Mouse (Mus musculus) liver, postnatal 0 days (tissue): Measurements from ENCODE around the gene Eci2. TPM values are rescaled to one million over a fixed set of nuclear protein-coding genes. Genes with fewer than 3 reads are reported as not detected.
"Not testable (repeated sequence)": the region's sequence is repeated elsewhere in the genome, so short reads cannot be mapped to it uniquely, and the experiment has no call there.

Experiments
- ATAC-seq: fragments of 200-750 bp; cut with Nextera tagmentation; 2 replicates; pipeline ENCODE4 v1.8.0; 2017; ENCODE audit warnings: mild to moderate bottlenecking, moderate library complexity
- DNase-seq: peaks from one replicate; pipeline ENCODE4 v3.0.0-alpha.2; 2016
- H3K27ac ChIP-seq: fragments of 300-500 bp; sonication (generic); 2 replicates; pipeline ENCODE4 v1.5.1; 2014; ENCODE audit warnings: antibody characterized with exemption, moderate library complexity, mild to moderate bottlenecking, low read depth
- H3K27me3 ChIP-seq: fragments of 300-500 bp; sonication (generic); 2 replicates; pipeline ENCODE4 v1.6.1; 2014; ENCODE audit warnings: low read length, control low read depth, mixed read lengths; ENCODE audit not compliant: insufficient read depth
- H3K36me3 ChIP-seq: fragments of 300-500 bp; sonication (generic); replicated peaks from 2 replicates; pipeline ENCODE4 v1.6.1; 2014; ENCODE audit warnings: mild to moderate bottlenecking, control low read depth, low read length, moderate library complexity, mixed read lengths; ENCODE audit not compliant: insufficient read depth
- H3K4me1 ChIP-seq: fragments of 300-500 bp; sonication (generic); 2 replicates; pipeline ENCODE4 v1.6.1; 2014; ENCODE audit warnings: antibody characterized with exemption, mild to moderate bottlenecking, control low read depth; ENCODE audit not compliant: insufficient read depth
- H3K4me2 ChIP-seq: fragments of 300-500 bp; sonication (generic); 2 replicates; pipeline ENCODE4 v1.6.1; 2014; ENCODE audit warnings: low read depth, mild to moderate bottlenecking, low read length, moderate library complexity, mixed read lengths
- H3K4me3 ChIP-seq: fragments of 300-500 bp; sonication (generic); 2 replicates; pipeline ENCODE4 v1.5.1; 2014; ENCODE audit warnings: low read depth, low read length
- H3K9ac ChIP-seq: fragments of 300-500 bp; sonication (generic); replicated peaks from 2 replicates; pipeline ENCODE4 v1.6.1; 2014; ENCODE audit warnings: mild to moderate bottlenecking, moderate library complexity
- H3K9me3 ChIP-seq: fragments of 300-500 bp; sonication (generic); 2 replicates; pipeline ENCODE4 v1.6.1; 2016; ENCODE audit warnings: mild to moderate bottlenecking, control low read depth, low read length, mixed read lengths
- CTCF ChIP-seq: sonication (generic); IDR thresholded peaks from 2 replicates; pipeline ENCODE4 v1.5.1; 2016; ENCODE audit warnings: antibody characterized with exemption, low read depth
- EP300 ChIP-seq: IDR thresholded peaks from 2 replicates; pipeline ENCODE4 v1.6.1; 2016; ENCODE audit warnings: antibody characterized with exemption, low read depth, mild to moderate bottlenecking
- WGBS: fragments of 180-500 bp; shearing (Covaris S2); extraction: QIAGEN DNeasy Blood & Tissue Kit; methylation state at CpG from one replicate; pipeline ENCODE4 v1.1.7; 2014; ENCODE audit not compliant: insufficient replicate concordance; 5-methylcytosine and 5-hydroxymethylcytosine counted together
- polyA plus RNA-seq: library from polyadenylated mRNA; unstranded; fragments of >200 nt; fragmentation: Nextera tagmentation; extraction: Ambion mirVana; gene quantifications from 2 replicates; pipeline ENCODE4 v1.2.1, GENCODE M21; 2015

Gene Eci2
- polyA plus RNA-seq, 1 experiment from 2014 or later: 131 TPM

GRCm38 (mm10) chr13:34993595-34993982 lies 33.3 kb downstream of the Eci2 start:
- ATAC-seq (peak; percentile 47), DNase-seq (no peak)
- peak overlapping the region; percentile 95 for H3K27ac ChIP-seq
- whole genome bisulfite sequencing: 1% methylated on average over 22 of the region's 22 CpGs
- H3K4me2 ChIP-seq: peak overlapping the region; percentile 79
- peaks cover 17% of the 10 kb centered on the region for H3K4me1 ChIP-seq
- peaks cover 13% of the 10 kb centered on the region for H3K36me3 ChIP-seq
- H3K9ac ChIP-seq: peak overlapping the region; percentile 85
- H3K27me3 ChIP-seq: no peaks in the 10 kb centered on the region
- H3K4me3 ChIP-seq: peak overlapping the region; percentile 76
- TF ChIP-seq CTCF (no peak), EP300 (no peak)
- no peaks in the 10 kb centered on the region for H3K9me3 ChIP-seq

- DNase-seq (no peak), ATAC-seq (no peak)
- H3K27me3 ChIP-seq: no peaks in the 10 kb centered on the region
- H3K36me3 ChIP-seq: peaks cover 18% of the 10 kb centered on the region
- H3K4me2 ChIP-seq: peak overlapping the region; percentile 79
- no peaks in the 10 kb centered on the region for H3K9me3 ChIP-seq
- peak overlapping the region; percentile 85 for H3K9ac ChIP-seq
- peak overlapping the region; percentile 95 for H3K27ac ChIP-seq
- TF ChIP-seq EP300 (no peak), CTCF (no peak)
- peaks cover 17% of the 10 kb centered on the region for H3K4me1 ChIP-seq
- peak overlapping the region; percentile 76 for H3K4me3 ChIP-seq
- WGBS: 69% methylated on average over 4 of the region's 4 CpGs
Measured at GRCm38 (mm10) chr13:34993085-34993484, 33.8 kb downstream of the Eci2 start.

GRCm38 (mm10) chr13:34991581-34992273 lies 35.2 kb downstream of the Eci2 start:
- 55% methylated on average over 4 of the region's 4 CpGs for WGBS
- no peak overlapping the region for H3K4me3 ChIP-seq
- no peak overlapping the region for H3K9ac ChIP-seq
- H3K4me2 ChIP-seq: peak overlapping the region; percentile 24
- TF ChIP-seq CTCF (no peak), EP300 (no peak)
- peaks cover 17% of the 10 kb centered on the region for H3K4me1 ChIP-seq
- H3K9me3 ChIP-seq: no peaks in the 10 kb centered on the region
- no peak for DNase-seq
- H3K27me3 ChIP-seq: no peaks in the 10 kb centered on the region
- no peak overlapping the region; the same call in 1 of the 2 replicates for H3K27ac ChIP-seq
- ATAC-seq: no peak
- peaks cover 29% of the 10 kb centered on the region for H3K36me3 ChIP-seq

- H3K27ac ChIP-seq, DNase-seq, H3K4me3 ChIP-seq, H3K4me2 ChIP-seq, ATAC-seq, H3K9me3 ChIP-seq, H3K27me3 ChIP-seq, H3K9ac ChIP-seq, H3K4me1 ChIP-seq: not testable (repeated sequence)
- WGBS: 72% methylated on average over 1 of the region's 1 CpGs
- H3K36me3 ChIP-seq: peaks cover 37% of the 10 kb centered on the region
Measured at GRCm38 (mm10) chr13:34983479-34983878, 43.4 kb downstream of the Eci2 start.

GRCm38 (mm10) chr13:34978635-34979034 lies 48.3 kb downstream of the Eci2 start:
- not testable (repeated sequence) for H3K4me3 ChIP-seq, H3K4me2 ChIP-seq, ATAC-seq, H3K27me3 ChIP-seq, H3K9me3 ChIP-seq, H3K9ac ChIP-seq, H3K4me1 ChIP-seq, H3K27ac ChIP-seq, DNase-seq
- peaks cover 34% of the 10 kb centered on the region for H3K36me3 ChIP-seq
- 76% methylated on average over 5 of the region's 5 CpGs for WGBS

GRCm38 (mm10) chr13:34977410-34977809 lies 49.5 kb downstream of the Eci2 start:
- H3K4me1 ChIP-seq: no peaks in the 10 kb centered on the region
- DNase-seq (no peak), ATAC-seq (0 out of 2 replicates have a peak, but pooled peaks have one; percentile 54)
- TF ChIP-seq EP300: no peak
- TF ChIP-seq CTCF: no peak
- no peak overlapping the region for H3K4me2 ChIP-seq
- H3K27ac ChIP-seq: no peak overlapping the region
- 83% methylated on average over 3 of the region's 3 CpGs for WGBS
- no peaks in the 10 kb centered on the region for H3K9me3 ChIP-seq
- H3K9ac ChIP-seq: no peak overlapping the region
- no peaks in the 10 kb centered on the region for H3K27me3 ChIP-seq
- H3K4me3 ChIP-seq: no peak overlapping the region
- peaks cover 34% of the 10 kb centered on the region for H3K36me3 ChIP-seq
